In genomic region chr8:35773508-35773907, GRCm38 (mm10) we compare ENCODE assay signal across 11 mouse cellular contexts. TPM values are rescaled to one million over a fixed set of nuclear protein-coding genes. Genes with fewer than 3 reads are reported as not detected.
DNase-seq lines count a peak whose midpoint lies in the region; ATAC-seq lines count a peak whose summit lies in the region.
"Had no signal": no experiment of that assay in that cellular context is flagged by ENCODE, and none has a peak within 500 bp of the region (broad histone marks: within the 10 kb centered on the region; RNA-seq: fewer than 3 reads in every experiment).

No protein-coding gene starts in this region.

- intact Hi-C loops in left cerebral cortex, postnatal 4 days (cut with DNase I): no loop called here
- intact Hi-C loops in left cerebral cortex, postnatal 36 days (cut with DNase I): no loop called here

- peak overlapping the region; percentile 34 for H3K4me2 ChIP-seq in neural tube, embryonic 15.5 days
- H3K4me2 ChIP-seq: embryonic facial prominence, embryonic 13.5 days had no signal

- no peak overlapping the region for H3K27ac ChIP-seq in neural tube, embryonic 15.5 days (replicated peaks)
- H3K27ac ChIP-seq: embryonic facial prominence, embryonic 13.5 days; macrophage had no signal

- peaks cover 8% of the 10 kb centered on the region for H3K4me1 ChIP-seq in neural tube, embryonic 15.5 days

- H3K27me3 ChIP-seq in neural tube, embryonic 15.5 days (replicated peaks): 0 out of 2 replicates have a peak, but pooled peaks cover 4% of the 10 kb centered on the region
- H3K27me3 ChIP-seq: embryonic facial prominence, embryonic 13.5 days had no signal

- no peak for DNase-seq in frontal cortex, postnatal 36 days (ENCODE audit: low spot score in 2 of 2)
- peak; percentile 42 for DNase-seq in left cerebral cortex, postnatal 4 days
- no peak for DNase-seq in left cerebral cortex, postnatal 36 days (ENCODE audit: low spot score in 2 of 2)
- DNase-seq in embryo, embryonic 10 days (ENCODE audit: low spot score): peak; percentile 40
- no peak for DNase-seq in adrenal gland, postnatal 36 days

- no peak overlapping the region for H3K9ac ChIP-seq in neural tube, embryonic 15.5 days (replicated peaks)
- H3K9ac ChIP-seq: embryonic facial prominence, embryonic 13.5 days had no signal

- ATAC-seq in frontal cortex, adult (ENCODE audit: low TSS enrichment): peak; percentile 94
- ATAC-seq in neural tube, embryonic 15.5 days (ENCODE audit: low FRiP score): peak; percentile 74
- no peak for ATAC-seq in CD4-positive, CD25-positive, alpha-beta regulatory T cell, adult 4 months

- WGBS in neural tube, embryonic 15.5 days: 29% methylated on average over 7 of the region's 7 CpGs

- no peaks in the 10 kb centered on the region for H3K36me3 ChIP-seq in neural tube, embryonic 15.5 days
- H3K36me3 ChIP-seq: embryonic facial prominence, embryonic 13.5 days had no signal

- no peaks in the 10 kb centered on the region for H3K9me3 ChIP-seq in neural tube, embryonic 15.5 days (replicated peaks)
- H3K9me3 ChIP-seq: embryonic facial prominence, embryonic 13.5 days had no signal

- no peak overlapping the region for H3K4me3 ChIP-seq in neural tube, embryonic 15.5 days (replicated peaks)
- H3K4me3 ChIP-seq: embryonic facial prominence, embryonic 13.5 days had no signal

RNA-seq across cellular contexts. Expression of gene Gm19410, which starts 7.9 kb away (rescaled TPM):
- total RNA-seq in left cerebral cortex, postnatal 4 days (2021): 10 to 100 TPM; 15.4 to 15.5 TPM
- total RNA-seq in left cerebral cortex, postnatal 36 days (2021): 10 to 100 TPM; 22.2 to 24.6 TPM
- 0.04 and 0.12 TPM in 2 replicates for polyA plus RNA-seq in neural tube, embryonic 15.5 days (2015; fragmentation: Nextera tagmentation; extraction: Ambion mirVana)
- not detected for total RNA-seq in adrenal gland, postnatal 36 days (2021)
- polyA plus RNA-seq in CD4-positive, CD25-positive, alpha-beta regulatory T cell, adult 4 months (2017; shearing (Covaris generic)): not detected
- total RNA-seq: liver, adult 2 months had no signal
- polyA plus RNA-seq: liver, adult 2 months; macrophage had no signal

Comparison
In these comparisons a context has a peak if more than half of its experiments do, and no peak if none do; other contexts are left out.
1. DNase-seq: peak in left cerebral cortex, postnatal 4 days (single experiment) and embryo, embryonic 10 days (single experiment); none in frontal cortex, postnatal 36 days (0 of 2), left cerebral cortex, postnatal 36 days (0 of 2) and adrenal gland, postnatal 36 days (0 of 2).
2. RNA of gene Gm19410, which starts 7.9 kb away (total RNA-seq): 22.2 to 24.6 TPM in left cerebral cortex, postnatal 36 days and 15.4 to 15.5 TPM in left cerebral cortex, postnatal 4 days; not detected in adrenal gland, postnatal 36 days; every median in the first group is over 10 times any median in the second.